Mouse (Mus musculus) urinary bladder, postnatal 14 days (tissue): Measurements from ENCODE around the gene Ggps1.
A peak's percentile ranks its signal among the peaks of the same experiment; 100 is the strongest.

Experiments used
- DNase-seq: peaks from one replicate; pipeline ENCODE4 v3.0.0; 2021; ENCODE audit warnings: low spot score

Gene Ggps1

GRCm38 (mm10) chr13:14063013-14063941 is at the start of gene Ggps1, which contains the start of gene Arid4b:
TSS of gene Ggps1 (minus strand) at chr13:14063488.
TSS of gene Arid4b (plus strand) at chr13:14063232.
- DNase-seq = peak; percentile 96

GRCm38 (mm10) chr13:14111146-14111545 is 47.9 kb upstream of the Ggps1 start:
- no peak for DNase-seq

- no peak for DNase-seq
Observed at GRCm38 (mm10) chr13:14110154-14110873, 47.0 kb upstream of the Ggps1 start.

- DNase-seq = no peak
Observed at GRCm38 (mm10) chr13:14103026-14103425, 39.7 kb upstream of the Ggps1 start.

GRCm38 (mm10) chr13:14088669-14089068 is 25.4 kb upstream of the Ggps1 start:
- DNase-seq = no peak

GRCm38 (mm10) chr13:14075326-14075725 is 12.0 kb upstream of the Ggps1 start:
- DNase-seq = no peak

GRCm38 (mm10) chr13:14074371-14074770 is 11.1 kb upstream of the Ggps1 start:
- no peak for DNase-seq

- DNase-seq = no peak
Observed at GRCm38 (mm10) chr13:14069291-14069690, 6.0 kb upstream of the Ggps1 start.

- no peak for DNase-seq
Observed at GRCm38 (mm10) chr13:14068035-14068434, 4.7 kb upstream of the Ggps1 start.

- DNase-seq = no peak
Observed at GRCm38 (mm10) chr13:14065701-14066100, 2.4 kb upstream of the Ggps1 start.

GRCm38 (mm10) chr13:14065028-14065380 is 1.7 kb upstream of the Ggps1 start:
- DNase-seq = no peak

GRCm38 (mm10) chr13:14064341-14065027 is 1.2 kb upstream of the Ggps1 start:
- DNase-seq = peak; percentile 61

- DNase-seq = no peak
Observed at GRCm38 (mm10) chr13:14063942-14064271, 619 bp upstream of the Ggps1 start.

GRCm38 (mm10) chr13:14062209-14063012 is 877 bp downstream of the Ggps1 start:
- DNase-seq = no peak

GRCm38 (mm10) chr13:14059582-14059981 is 3.7 kb downstream of the Ggps1 start:
- no peak for DNase-seq

- DNase-seq = no peak
Observed at GRCm38 (mm10) chr13:14056801-14057200, 6.5 kb downstream of the Ggps1 start.

- DNase-seq = no peak
Observed at GRCm38 (mm10) chr13:14049878-14050277, 13.4 kb downstream of the Ggps1 start.

GRCm38 (mm10) chr13:14044521-14044920 is 18.8 kb downstream of the Ggps1 start:
- no peak for DNase-seq

GRCm38 (mm10) chr13:14043851-14044250 is 19.4 kb downstream of the Ggps1 start:
- no peak for DNase-seq

- no peak for DNase-seq
Observed at GRCm38 (mm10) chr13:14040186-14040585, 23.1 kb downstream of the Ggps1 start.

GRCm38 (mm10) chr13:14039292-14039965 is 23.9 kb downstream of the Ggps1 start, which contains the start of gene Tbce:
TSS of gene Tbce (minus strand) at chr13:14039638.
- DNase-seq = peak; percentile 88
